Mouse (Mus musculus): ENCODE results near the gene Ggt6. TPM values are rescaled to one million over a fixed set of nuclear protein-coding genes. Genes with fewer than 3 reads are reported as not detected.
"Not testable (repeated sequence)": the region's sequence is repeated elsewhere in the genome, so short reads cannot be mapped to it uniquely, and the experiment has no call there.

Ggt6 gene
- polyA plus RNA-seq, 1 experiment = 0.27 TPM

DNA sequence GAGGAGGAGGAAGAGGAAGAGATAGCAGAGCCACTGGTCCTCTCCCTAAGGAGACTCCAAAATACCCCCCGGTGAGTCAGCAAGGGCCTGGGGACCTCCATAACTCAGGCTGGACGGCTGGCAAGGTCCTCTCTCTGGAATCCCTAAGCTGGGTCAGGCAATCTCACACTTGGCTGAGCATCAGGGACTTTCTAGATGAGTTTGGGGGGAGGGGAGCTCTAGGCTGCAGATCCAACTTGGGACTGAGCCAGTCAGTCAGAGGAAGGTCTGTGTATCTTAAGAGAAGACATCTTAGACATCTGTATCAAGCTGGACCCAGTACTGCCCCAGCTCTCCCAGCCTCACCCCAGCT, 344 bp downstream of the Ggt6 start:
- Histone ChIP-seq H3K27ac (ENCODE audit: insufficient read depth, low read length) (no peak overlapping the region), H3K4me3 (ENCODE audit: insufficient read depth, low read length) (no peak overlapping the region), H3K4me1 (ENCODE audit: control insufficient read depth, insufficient read depth, low read length) (peaks cover 1% of the 10 kb centered on the region; the same call in 1 of the 2 replicates)
- TF ChIP-seq CTCF (IDR thresholded peaks at IDR 0.05; ENCODE audit: extremely low read depth, insufficient read depth, low read length) (no peak), POLR2A (IDR thresholded peaks at IDR 0.05; ENCODE audit: extremely low read depth, insufficient read depth, low read length) (no peak)

DNA sequence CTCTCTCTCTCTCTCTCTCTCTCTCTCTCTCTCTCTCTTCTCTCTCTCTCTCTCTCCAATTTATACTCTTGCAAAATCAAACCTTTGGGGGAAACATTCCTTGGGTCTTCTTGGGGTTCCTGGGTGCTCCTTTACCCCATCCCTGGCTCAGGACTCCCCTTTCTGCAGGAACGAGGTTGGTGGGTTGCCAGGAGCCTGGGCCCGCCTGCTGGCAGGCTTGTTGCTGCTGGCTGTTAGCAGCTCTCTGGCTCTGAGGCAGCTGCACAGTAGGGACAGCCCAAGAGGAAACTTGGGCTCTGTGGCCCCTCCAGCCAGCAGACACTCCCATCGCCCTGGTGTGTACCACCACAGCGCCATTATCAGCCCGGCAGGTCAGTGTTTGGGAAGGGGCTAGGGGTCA, 945 bp downstream of the Ggt6 start:
- Histone ChIP-seq H3K4me3 (ENCODE audit: insufficient read depth, low read length) (no peak overlapping the region), H3K27ac (ENCODE audit: insufficient read depth, low read length) (no peak overlapping the region), H3K4me1 (ENCODE audit: control insufficient read depth, insufficient read depth, low read length) (peaks cover 1% of the 10 kb centered on the region; the same call in 1 of the 2 replicates)
- TF ChIP-seq POLR2A (IDR thresholded peaks at IDR 0.05; ENCODE audit: extremely low read depth, insufficient read depth, low read length) (no peak), CTCF (IDR thresholded peaks at IDR 0.05; ENCODE audit: extremely low read depth, insufficient read depth, low read length) (no peak)

- no peak overlapping the region for H3K27ac ChIP-seq (ENCODE audit: insufficient read depth, low read length)
- H3K4me1 ChIP-seq (ENCODE audit: control insufficient read depth, insufficient read depth, low read length) = peaks cover 2% of the 10 kb centered on the region
- no peak for TF ChIP-seq CTCF (IDR thresholded peaks at IDR 0.05; ENCODE audit: extremely low read depth, insufficient read depth, low read length)
- no peak for TF ChIP-seq POLR2A (IDR thresholded peaks at IDR 0.05; ENCODE audit: extremely low read depth, insufficient read depth, low read length)
- H3K4me3 ChIP-seq (ENCODE audit: insufficient read depth, low read length) = no peak overlapping the region
Measured at GRCm38 (mm10) chr11:72436756-72437650, 1.7 kb downstream of the Ggt6 start.

DNA sequence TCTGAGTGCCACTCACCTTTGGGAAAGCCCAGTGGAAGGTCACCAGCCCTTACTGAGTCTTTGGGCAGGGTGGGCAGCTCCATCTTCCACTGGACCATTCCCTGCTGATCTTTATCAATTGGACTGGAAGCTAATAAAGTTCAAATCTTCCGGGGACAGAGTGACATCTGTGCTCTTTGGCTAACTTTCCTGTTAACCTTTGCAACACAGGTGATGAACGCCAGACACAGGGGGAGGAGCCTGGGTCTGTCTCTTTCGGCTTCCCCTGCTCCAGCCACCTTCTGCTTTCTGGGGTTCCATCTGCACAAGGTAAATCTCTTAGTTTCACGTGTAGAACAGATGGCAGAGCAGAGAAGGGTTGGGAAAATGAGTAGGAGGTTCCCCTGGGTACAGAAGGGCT, 3.1 kb downstream of the Ggt6 start:
- Histone ChIP-seq H3K4me1 (ENCODE audit: control insufficient read depth, insufficient read depth, low read length) (peaks cover 6% of the 10 kb centered on the region), H3K4me3 (ENCODE audit: insufficient read depth, low read length) (no peak overlapping the region), H3K27ac (ENCODE audit: insufficient read depth, low read length) (no peak overlapping the region)
- TF ChIP-seq CTCF (IDR thresholded peaks at IDR 0.05; ENCODE audit: extremely low read depth, insufficient read depth, low read length) (no peak), POLR2A (IDR thresholded peaks at IDR 0.05; ENCODE audit: extremely low read depth, insufficient read depth, low read length) (no peak)

- Histone ChIP-seq H3K4me3 (ENCODE audit: insufficient read depth, low read length) (peak overlapping the region; percentile 97; the same call in 1 of the 2 replicates), H3K27ac (ENCODE audit: insufficient read depth, low read length) (peak overlapping the region; percentile 22; the same call in 1 of the 2 replicates)
- H3K4me1 ChIP-seq (ENCODE audit: control insufficient read depth, insufficient read depth, low read length) = not testable (repeated sequence)
Measured at GRCm38 (mm10) chr11:72440597-72440964, 5.3 kb downstream of the Ggt6 start.

DNA sequence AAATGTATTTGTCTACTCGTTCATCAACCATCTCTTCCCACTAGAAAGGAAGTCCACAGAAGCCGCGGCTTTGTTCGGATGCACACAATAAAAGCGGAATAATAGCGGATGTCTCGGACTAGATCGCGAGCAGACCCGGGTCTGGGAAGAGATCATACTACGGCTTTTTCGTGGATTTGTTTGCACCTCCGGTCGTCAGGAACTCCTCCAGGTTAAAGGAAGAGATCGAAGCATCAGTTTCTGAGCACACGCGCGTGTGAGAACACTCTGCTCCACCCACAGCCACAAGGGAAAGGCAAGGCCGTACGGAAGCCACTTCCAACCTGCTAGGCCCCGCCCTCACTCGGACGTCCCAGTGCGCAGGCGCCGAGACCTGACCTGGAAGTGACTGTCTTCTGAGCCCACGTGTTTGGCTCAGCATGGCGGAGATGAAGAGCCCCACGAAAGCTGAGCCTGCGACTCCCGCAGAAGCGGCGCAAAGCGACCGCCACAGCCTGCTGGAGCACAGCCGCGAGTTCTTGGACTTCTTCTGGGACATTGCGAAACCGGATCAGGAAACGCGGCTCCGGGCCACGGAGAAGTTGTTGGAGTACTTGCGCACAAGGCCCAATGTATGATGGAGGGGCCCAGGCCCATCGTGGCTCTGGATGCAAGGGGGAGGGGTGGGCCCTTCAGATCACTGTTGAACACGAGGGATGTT, 5.8 kb downstream of the Ggt6 start, which contains the start of gene Mybbp1a:
Mybbp1a (plus strand) TSS at position 391 of the 700 bp plus-strand sequence.
- peak within 1 kb of the TSS; percentile 22; the same call in 1 of the 2 replicates for H3K27ac ChIP-seq (ENCODE audit: insufficient read depth, low read length)
- peak; percentile 99 for TF ChIP-seq POLR2A (IDR thresholded peaks at IDR 0.05; ENCODE audit: extremely low read depth, insufficient read depth, low read length)
- no peak for TF ChIP-seq CTCF (IDR thresholded peaks at IDR 0.05; ENCODE audit: extremely low read depth, insufficient read depth, low read length)
- H3K4me1 ChIP-seq (ENCODE audit: control insufficient read depth, insufficient read depth, low read length) = peaks cover 6% of the 10 kb centered on the region
- H3K4me3 ChIP-seq (ENCODE audit: insufficient read depth, low read length) = peak within 1 kb of the TSS; percentile 97

DNA sequence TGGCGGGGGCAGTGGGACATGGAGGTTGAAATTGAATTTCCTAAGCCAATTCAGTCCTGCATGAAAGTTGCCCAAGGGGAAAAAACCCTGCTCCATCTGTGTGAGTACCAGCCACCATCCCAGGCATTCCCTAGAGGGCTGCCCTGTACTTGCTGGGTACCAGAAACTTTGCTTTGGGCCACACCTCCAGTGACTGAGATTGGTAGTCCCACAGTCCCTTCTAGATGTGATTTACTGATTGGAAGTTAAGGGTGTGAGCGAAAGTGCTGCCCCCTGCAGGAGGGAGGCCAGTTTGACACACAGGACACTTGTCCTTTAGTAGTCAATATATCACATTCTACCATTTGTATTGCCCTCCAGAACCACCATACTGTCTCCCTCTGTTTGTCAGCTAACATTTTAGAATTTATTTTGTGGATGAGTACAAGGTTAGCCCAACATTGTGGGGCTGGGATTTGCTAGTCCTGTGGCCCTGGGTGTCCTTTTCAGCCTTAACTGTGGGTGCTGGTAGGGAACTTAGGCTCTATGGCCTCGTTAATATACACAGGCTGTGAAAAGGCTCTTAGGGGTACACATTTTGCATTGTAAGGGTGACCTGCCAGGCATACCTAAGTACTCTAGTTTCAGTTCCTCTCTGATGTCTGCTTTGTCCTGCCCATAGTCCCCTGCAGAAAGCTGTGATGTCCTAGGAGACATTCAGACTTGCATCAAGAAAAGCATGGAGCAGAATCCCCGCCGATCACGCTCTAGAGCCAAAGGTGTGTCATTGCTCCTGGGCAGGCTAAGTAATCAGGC, 11.2 kb downstream of the Ggt6 start:
- H3K27ac ChIP-seq (ENCODE audit: insufficient read depth, low read length) = no peak overlapping the region

GRCm38 (mm10) chr11:72447475-72447874, 12.1 kb downstream of the Ggt6 start:
- no peak overlapping the region for H3K4me3 ChIP-seq (ENCODE audit: insufficient read depth, low read length)
- no peak for TF ChIP-seq CTCF (IDR thresholded peaks at IDR 0.05; ENCODE audit: extremely low read depth, insufficient read depth, low read length)
- TF ChIP-seq POLR2A (IDR thresholded peaks at IDR 0.05; ENCODE audit: extremely low read depth, insufficient read depth, low read length) = no peak
- H3K27ac ChIP-seq (ENCODE audit: insufficient read depth, low read length) = no peak overlapping the region
- H3K4me1 ChIP-seq (ENCODE audit: control insufficient read depth, insufficient read depth, low read length) = no peaks in the 10 kb centered on the region

More for the DNA sequence above, 11.2 kb downstream of the Ggt6 start:
- H3K4me3 ChIP-seq (ENCODE audit: insufficient read depth, low read length) = no peak overlapping the region
- peaks cover 4% of the 10 kb centered on the region; the same call in 1 of the 2 replicates for H3K4me1 ChIP-seq (ENCODE audit: control insufficient read depth, insufficient read depth, low read length)
- TF ChIP-seq POLR2A (IDR thresholded peaks at IDR 0.05; ENCODE audit: extremely low read depth, insufficient read depth, low read length) = no peak
- TF ChIP-seq CTCF (IDR thresholded peaks at IDR 0.05; ENCODE audit: extremely low read depth, insufficient read depth, low read length) = peak; percentile 59

DNA sequence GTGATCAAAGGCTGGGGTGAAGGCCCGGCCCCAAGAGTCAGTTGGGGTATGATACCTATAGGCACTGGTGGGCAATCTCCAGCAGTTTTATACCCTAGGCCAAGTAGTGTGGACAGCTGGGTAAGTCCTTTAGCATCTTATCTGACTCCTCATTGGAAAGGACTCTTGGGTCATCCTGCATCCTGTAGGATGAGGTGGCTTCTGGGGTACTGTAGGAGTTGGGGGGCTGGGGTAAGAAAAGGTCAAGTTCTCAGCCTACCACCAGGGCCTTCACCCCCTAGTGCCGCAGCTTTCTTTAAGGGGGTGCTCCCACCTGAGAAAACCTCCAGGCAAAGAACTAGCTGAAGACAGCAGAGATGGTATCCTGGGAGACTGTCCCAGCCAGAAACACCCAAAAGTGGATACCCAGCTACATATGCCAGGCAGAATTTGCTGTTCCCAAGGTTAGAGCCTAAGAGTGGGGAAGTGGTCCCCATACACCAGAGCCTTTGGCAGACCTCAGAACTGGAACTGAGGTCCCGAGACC, 16.9 kb downstream of the Ggt6 start:
- no peaks in the 10 kb centered on the region for H3K4me1 ChIP-seq (ENCODE audit: control insufficient read depth, insufficient read depth, low read length)
- TF ChIP-seq POLR2A (IDR thresholded peaks at IDR 0.05; ENCODE audit: extremely low read depth, insufficient read depth, low read length) = no peak
- TF ChIP-seq CTCF (IDR thresholded peaks at IDR 0.05; ENCODE audit: extremely low read depth, insufficient read depth, low read length) = no peak
- H3K27ac ChIP-seq (ENCODE audit: insufficient read depth, low read length) = no peak overlapping the region
- H3K4me3 ChIP-seq (ENCODE audit: insufficient read depth, low read length) = no peak overlapping the region
